Mouse (Mus musculus): Measurements from ENCODE around the gene Doc2g.

GRCm38 (mm10) chr19:3991562-3991961 lies 11.6 kb upstream of the Doc2g start:
- TF ChIP-seq EP300 (IDR thresholded peaks at IDR 0.05; ENCODE audit: low read depth) (no peak), CTCF (IDR thresholded peaks at IDR 0.05; ENCODE audit: low read depth) (no peak)

All from liver, embryonic 14.5 days (tissue).